Mouse (Mus musculus) gastrocnemius, adult 18-20 months (tissue): ENCODE data around the gene Gm21454. TPM values are rescaled to one million over a fixed set of nuclear protein-coding genes. Genes with fewer than 3 reads are reported as not detected.
"Not testable (repeated sequence)": the region's sequence is repeated elsewhere in the genome, so short reads cannot be mapped to it uniquely, and the experiment has no call there.

ENCODE experiments used
- DNase-seq: peaks from one replicate; pipeline ENCODE4 v3.0.0; 2021; ENCODE audit warnings: low spot score
- long read RNA-seq, 2 experiments: library from polyadenylated mRNA; stranded (forward); transcript quantifications; one replicate each; pipeline ENCODE4 v2.0.0; 2021
- total RNA-seq, 2 experiments: library from RNA; stranded (reverse); gene quantifications; 2 replicates each; pipeline ENCODE4 v1.2.3; 2021

Gene Gm21454
- total RNA-seq: not detected
- long read RNA-seq, experiment 1: 0 reads
- long read RNA-seq, experiment 2: 0 reads

GRCm38 (mm10) chrY:13252091-13252490 is at the start of gene Gm21454, which contains the start of gene Gm21440:
Gene Gm21454 (plus strand): TSS chrY:13252442.
Gene Gm21440 (plus strand): TSS chrY:13252391.
- not testable (repeated sequence) for DNase-seq

DNA sequence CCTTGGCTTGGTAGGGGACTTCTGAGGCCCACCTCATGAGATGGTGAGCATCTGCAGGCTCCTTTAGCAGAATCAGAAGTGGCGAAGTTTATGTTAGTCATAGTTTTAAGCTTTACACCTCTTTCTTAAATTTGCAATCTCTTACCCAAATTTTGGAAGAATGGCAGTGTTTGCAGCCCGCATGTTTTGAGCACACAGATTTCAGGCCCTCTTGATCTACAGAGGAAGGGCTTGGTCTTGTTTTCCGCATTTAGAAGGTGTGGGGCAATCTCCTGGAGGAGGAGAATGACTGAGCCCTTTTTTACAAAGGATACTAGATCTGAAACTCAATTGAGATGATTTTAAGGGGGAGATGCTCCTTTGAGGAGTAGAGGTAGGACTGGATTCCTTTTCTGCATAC is 28.4 kb upstream of the Gm21454 start, which contains the start of gene Gm21828:
Gene Gm21828, minus strand, starts transcription at position 101 of the 400 bp plus-strand sequence.
- not testable (repeated sequence) for DNase-seq

DNA sequence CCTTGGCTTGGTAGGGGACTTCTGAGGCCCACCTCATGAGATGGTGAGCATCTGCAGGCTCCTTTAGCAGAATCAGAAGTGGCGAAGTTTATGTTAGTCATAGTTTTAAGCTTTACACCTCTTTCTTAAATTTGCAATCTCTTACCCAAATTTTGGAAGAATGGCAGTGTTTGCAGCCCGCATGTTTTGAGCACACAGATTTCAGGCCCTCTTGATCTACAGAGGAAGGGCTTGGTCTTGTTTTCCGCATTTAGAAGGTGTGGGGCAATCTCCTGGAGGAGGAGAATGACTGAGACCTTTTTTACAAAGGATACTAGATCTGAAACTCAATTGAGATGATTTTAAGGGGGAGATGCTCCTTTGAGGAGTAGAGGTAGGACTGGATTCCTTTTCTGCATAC is 96.7 kb downstream of the Gm21454 start, which contains the start of gene Gm21725:
Gene Gm21725, minus strand, starts transcription at position 101 of the 400 bp plus-strand sequence.
- not testable (repeated sequence) for DNase-seq

Other genes starting within 250 kb of the Gm21454 start
- not detected for gene Gm20807, start 209.6 kb upstream of the Gm21454 start, total RNA-seq
- not detected for gene Gm21891, start 119.0 kb upstream of the Gm21454 start, total RNA-seq
- not detected for gene Gm21425, start 90.5 kb upstream of the Gm21454 start, total RNA-seq
- not detected for gene Gm21828, start 28.5 kb upstream of the Gm21454 start, total RNA-seq
- not detected for gene Gm21440, start 51 bp upstream of the Gm21454 start, total RNA-seq
- not detected for gene Gm21725, start 96.6 kb downstream of the Gm21454 start, total RNA-seq
- not detected for gene Gm21866, start 213.1 kb downstream of the Gm21454 start, total RNA-seq
- gene Gm20773, start 241.6 kb downstream of the Gm21454 start, total RNA-seq: not detected